Mouse (Mus musculus) layer of hippocampus, adult 2 months (tissue): ENCODE measurements around the gene Gucd1. TPM values are rescaled to one million over a fixed set of nuclear protein-coding genes. Genes with fewer than 3 reads are reported as not detected.

Source experiments
- DNase-seq, 2 experiments: peaks; one replicate each; pipeline ENCODE4 v3.0.0; 2022; ENCODE audit warnings: low spot score in 2 of 2
- H3K27ac ChIP-seq: fragments of 200-600 bp; 2 replicates; pipeline ENCODE4 v1.8.1; 2022
- H3K4me3 ChIP-seq: fragments of 200-600 bp; 2 replicates; pipeline ENCODE4 v1.8.1; 2022; ENCODE audit warnings: mild to moderate bottlenecking
- CTCF ChIP-seq: fragments of 200-600 bp; conservative IDR thresholded peaks from 2 replicates; pipeline ENCODE4 v1.8.1; 2022; ENCODE audit warnings: antibody characterized with exemption, mild to moderate bottlenecking, moderate library complexity
- total RNA-seq, 2 experiments: library from RNA; stranded (reverse); gene quantifications; 2 replicates each; pipeline ENCODE4 v1.2.3; 2021

Gene Gucd1
- total RNA-seq, 2 experiments from 2014 or later, result 14.5 to 16.0 TPM

DNA sequence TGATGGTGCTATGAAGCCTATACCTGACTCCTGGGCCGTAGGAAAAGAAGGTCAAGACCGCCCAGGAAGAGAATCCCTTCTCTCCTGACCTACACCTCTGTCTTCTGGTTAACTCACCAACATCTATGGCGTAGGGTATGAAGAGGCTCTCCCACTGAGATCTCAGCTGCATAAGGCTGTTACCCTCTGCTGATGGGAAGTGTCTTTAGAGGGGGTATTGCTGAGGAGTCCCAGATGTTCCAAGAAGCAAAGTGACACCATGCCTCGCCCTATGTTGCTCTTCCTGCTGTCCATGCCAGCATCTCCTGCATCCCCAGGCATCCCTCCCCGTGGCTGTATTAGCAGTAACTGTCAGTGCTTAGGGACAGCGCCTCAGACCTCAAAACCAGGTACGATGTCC is 178.4 kb downstream of the Gucd1 start:
- H3K27ac ChIP-seq, result no peak overlapping the region
- no peak for DNase-seq
- no peak overlapping the region for H3K4me3 ChIP-seq
- no peak for TF ChIP-seq CTCF

DNA sequence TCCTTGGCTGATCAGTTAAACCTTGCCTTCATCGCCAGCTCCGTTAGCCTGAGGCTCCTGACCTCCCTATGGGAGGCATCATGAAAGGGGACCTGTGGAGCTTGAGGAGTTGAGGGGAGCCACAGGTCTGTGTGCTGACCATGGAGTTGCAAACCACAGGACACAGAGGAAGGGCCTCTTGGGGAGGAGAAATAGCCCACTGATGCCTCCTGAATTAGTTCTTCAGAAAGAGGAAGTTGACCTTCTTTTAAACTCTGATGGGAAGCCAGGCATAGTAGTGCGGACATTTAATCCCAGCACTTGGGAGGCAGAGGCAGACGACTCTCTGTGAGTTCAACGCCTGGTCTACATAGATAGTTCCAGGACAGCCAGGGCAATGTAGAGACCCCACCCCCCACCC is 178.9 kb downstream of the Gucd1 start:
- H3K4me3 ChIP-seq, result no peak overlapping the region
- no peak overlapping the region for H3K27ac ChIP-seq
- no peak for DNase-seq
- no peak for TF ChIP-seq CTCF

DNA sequence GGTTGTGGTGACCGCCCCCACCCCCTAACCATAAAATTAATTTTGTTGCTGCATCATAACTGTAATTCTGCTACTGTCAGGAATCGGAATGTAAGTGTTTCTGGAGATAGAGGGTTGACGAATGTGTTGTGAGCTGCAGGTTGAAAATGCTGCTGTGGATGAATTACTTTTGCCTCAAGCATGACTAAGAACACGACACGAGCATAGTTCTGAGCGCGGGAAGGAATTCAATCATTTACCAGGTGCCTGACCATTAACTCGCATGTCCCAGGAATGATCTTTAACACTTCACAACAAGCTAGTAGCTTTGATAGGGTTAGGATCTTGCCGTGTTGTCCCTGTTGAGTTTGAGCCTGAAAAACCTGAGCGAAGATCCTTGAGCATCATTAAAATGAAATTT is 180.5 kb downstream of the Gucd1 start:
- H3K27ac ChIP-seq, result no peak overlapping the region
- TF ChIP-seq CTCF, result no peak
- H3K4me3 ChIP-seq, result no peak overlapping the region
- no peak for DNase-seq

DNA sequence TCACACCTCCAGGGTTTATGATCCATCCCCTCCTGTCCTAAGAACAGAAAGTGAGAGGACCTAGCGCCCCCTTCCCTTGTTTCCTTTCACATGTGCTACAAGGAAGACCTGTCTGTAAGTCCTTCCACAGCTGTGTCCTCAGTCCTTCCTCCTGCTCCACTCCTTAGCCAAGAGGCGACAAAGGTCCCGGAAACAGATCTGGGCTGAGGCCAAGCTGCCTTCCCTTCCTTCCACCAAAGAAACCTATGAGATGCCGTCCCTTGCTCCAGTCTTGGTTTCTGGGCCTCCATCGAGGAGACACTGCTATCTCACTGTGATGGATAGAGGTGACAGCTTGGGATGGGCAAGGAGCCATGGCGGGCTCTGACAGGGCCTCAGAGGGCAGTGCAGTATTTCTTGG is 182.7 kb downstream of the Gucd1 start:
- H3K27ac ChIP-seq, result no peak overlapping the region
- DNase-seq, result no peak
- H3K4me3 ChIP-seq, result no peak overlapping the region
- no peak for TF ChIP-seq CTCF

DNA sequence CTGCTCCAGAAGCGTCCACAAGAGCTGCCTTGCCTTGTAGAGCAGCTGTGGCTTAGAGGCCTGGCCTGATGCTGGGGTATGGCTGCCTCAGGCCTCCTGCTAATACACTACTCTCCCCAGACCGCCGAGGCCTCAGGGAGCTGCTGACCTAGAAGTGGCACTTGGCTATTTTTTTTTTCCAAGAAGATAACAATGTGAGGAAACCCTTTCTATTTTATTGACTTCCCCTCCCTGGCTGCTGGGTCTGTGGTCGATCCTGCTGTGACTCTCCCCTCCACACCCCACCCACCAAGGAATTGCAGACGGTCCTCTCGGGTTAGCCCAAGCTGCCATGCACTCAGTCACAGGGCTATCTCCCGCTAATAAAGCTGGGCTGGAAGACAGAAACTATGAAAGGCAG is 183.6 kb downstream of the Gucd1 start:
- no peak for TF ChIP-seq CTCF
- no peak overlapping the region for H3K4me3 ChIP-seq
- H3K27ac ChIP-seq, result no peak overlapping the region
- no peak for DNase-seq

DNA sequence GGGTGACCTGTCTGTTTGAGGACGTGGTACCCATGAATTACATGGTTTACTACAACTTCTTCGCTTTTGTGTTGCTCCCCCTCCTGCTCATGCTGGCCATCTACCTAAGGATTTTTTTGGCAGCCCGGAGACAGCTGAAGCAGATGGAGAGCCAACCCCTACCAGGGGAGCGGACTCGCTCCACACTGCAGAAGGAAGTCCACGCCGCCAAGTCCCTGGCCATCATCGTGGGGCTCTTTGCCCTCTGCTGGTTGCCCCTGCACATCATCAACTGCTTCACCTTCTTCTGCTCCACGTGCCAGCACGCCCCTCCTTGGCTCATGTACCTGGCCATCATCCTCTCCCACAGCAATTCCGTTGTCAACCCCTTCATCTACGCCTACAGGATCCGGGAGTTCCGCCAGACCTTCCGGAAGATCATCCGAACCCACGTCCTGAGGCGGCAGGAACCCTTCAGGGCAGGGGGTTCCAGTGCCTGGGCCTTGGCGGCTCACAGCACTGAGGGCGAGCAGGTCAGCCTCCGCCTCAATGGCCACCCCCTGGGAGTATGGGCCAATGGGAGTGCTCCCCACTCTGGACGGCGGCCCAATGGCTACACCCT is 184.5 kb downstream of the Gucd1 start:
- no peak overlapping the region for H3K4me3 ChIP-seq
- H3K27ac ChIP-seq, result no peak overlapping the region
- TF ChIP-seq CTCF, result no peak
- DNase-seq, result no peak

DNA sequence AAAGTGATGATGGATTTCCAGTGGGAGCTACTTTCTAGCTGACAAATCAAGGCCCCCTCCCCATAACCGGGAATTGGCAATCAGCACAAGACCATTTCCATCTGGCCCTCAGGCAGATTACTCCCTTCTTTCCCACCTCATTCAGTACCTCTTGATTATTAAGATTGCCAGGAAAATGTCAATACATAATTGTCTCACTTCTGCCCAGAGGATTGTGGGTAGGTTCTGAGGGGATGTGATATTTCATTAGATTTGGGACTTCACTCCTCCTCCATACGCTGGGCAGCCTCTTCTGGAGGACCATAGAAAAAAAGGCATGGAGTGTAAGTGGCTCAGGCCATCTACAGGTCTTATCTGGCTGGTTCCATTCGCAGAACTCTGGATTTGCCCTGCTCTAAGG is 185.5 kb downstream of the Gucd1 start:
- Histone ChIP-seq H3K4me3 (no peak overlapping the region), H3K27ac (no peak overlapping the region)
- DNase-seq, result no peak
- TF ChIP-seq CTCF, result no peak

DNA sequence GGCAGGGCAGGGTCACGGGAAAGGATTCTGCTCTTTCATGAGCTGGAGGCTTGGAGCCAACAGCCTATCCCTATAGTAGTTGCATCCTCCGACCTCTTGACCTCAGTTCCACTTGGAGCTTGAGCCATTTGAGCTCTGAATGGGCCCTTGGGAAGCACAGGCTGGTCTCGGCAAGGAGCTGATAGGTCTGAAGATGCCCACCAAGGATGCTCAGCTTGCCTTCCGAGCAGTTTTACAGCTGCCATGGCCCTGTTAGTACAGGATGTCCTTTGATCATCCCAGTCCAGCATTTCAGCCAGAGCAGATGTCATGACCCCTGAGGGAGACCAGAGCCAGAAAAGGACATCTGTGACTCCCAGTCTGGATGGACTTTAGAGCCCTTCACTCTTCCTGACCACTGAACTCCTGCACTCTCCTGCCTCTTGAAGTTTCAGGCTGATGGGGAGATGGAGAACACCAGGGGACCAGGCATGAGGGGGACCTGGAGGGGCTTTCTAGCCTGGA is 189.5 kb downstream of the Gucd1 start:
- H3K4me3 ChIP-seq, result no peak overlapping the region
- no peak overlapping the region for H3K27ac ChIP-seq
- TF ChIP-seq CTCF, result no peak
- no peak for DNase-seq

DNA sequence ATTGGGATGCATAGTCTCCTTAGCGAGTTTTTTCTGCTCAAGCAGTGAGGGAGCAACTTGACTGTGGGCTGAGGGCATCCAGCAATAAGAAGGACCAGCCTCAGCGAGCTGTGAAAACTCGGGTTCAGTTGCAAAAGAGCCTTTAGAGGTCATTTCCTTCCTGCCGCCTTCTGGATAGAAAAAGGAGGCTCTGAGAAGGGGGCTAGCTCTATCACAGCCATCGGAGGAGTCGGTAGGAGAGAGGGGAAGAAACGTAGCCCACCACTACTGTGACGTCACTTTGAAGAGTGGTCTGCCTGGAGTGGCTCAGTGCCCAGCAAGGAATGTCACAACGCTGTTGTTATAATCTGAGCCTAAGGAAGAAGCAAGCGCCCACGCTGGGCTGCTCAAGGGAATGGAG is 190.7 kb downstream of the Gucd1 start:
- TF ChIP-seq CTCF, result no peak
- Histone ChIP-seq H3K27ac (no peak overlapping the region), H3K4me3 (no peak overlapping the region)
- DNase-seq, result no peak

DNA sequence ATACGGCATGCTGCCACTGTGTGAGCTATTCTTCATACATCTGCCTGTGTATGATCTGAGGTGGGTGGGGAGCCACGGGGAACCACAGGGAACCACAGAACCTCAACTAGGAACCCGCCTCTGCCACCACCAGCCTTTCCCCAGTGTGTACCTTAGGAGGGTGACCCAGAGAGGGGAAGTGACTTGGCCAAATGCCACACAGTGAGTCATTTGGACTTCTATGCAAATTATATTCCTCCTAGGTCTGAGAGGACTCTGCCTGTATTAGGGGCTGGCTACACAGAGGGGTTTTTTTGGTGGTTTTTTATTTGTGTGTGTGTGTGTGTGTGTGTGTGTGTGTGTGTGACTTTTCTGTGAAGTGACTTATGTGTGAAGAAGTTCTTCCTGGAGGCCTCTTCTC is 191.2 kb downstream of the Gucd1 start:
- Histone ChIP-seq H3K4me3 (no peak overlapping the region), H3K27ac (no peak overlapping the region)
- TF ChIP-seq CTCF, result no peak
- DNase-seq, result no peak

DNA sequence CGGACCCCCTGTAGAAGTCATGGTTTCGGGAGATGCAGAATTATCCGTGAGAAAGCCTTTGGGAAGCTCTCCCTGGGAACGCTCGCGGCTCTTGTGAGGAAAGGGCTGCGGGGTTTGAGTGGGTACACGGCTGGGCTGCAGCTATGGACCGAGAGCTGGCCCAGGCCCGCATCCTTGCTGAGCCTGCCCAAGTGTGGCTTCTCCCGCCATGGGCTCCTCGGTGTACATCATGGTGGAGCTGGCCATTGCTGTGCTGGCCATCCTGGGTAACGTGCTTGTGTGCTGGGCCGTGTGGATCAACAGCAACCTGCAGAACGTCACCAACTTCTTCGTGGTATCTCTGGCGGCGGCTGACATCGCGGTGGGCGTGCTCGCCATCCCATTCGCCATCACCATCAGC is 192.0 kb downstream of the Gucd1 start:
- no peak overlapping the region for H3K27ac ChIP-seq
- no peak overlapping the region for H3K4me3 ChIP-seq
- no peak for DNase-seq
- no peak for TF ChIP-seq CTCF

DNA sequence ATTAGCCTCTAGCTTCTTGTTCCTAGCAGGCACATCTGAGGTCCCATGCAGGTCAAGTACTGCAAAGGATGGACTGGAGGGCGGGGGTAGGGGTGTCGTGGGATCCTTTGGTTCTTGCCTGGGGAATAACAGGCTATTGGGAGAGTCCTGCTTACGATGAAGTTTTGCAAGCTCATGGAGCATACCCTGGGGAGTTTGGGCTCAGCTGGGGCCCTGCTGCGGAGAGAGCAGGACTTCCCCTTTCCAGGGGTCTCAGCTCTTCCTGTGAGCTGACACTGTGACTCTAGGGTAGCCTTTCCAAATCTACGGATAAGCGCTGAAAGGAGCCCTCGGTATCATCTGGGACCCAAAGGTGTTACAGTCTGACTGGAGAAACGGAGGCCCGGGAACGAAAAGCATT is 193.4 kb downstream of the Gucd1 start:
- no peak for TF ChIP-seq CTCF
- no peak overlapping the region for H3K27ac ChIP-seq
- no peak overlapping the region for H3K4me3 ChIP-seq
- DNase-seq, result no peak

DNA sequence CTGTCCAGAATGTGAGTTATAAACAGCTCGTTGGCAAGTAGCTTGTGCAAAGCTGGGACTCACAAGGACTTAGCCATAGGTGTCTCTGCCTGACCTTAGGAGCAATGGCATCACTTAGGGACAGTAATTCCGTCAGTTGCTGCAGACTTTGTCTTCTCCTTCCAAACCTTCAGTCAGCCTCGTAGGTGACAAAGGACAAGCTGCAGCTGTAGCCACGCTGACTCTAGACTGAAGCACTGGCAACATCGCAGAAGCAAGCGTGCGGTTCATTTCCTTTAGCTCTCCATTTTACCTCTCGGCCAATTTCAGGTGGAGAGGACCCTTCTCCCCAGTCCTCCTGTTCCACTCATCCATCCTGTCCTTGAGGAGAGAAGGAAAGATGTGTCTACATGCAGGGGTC is 193.8 kb downstream of the Gucd1 start:
- no peak for DNase-seq
- Histone ChIP-seq H3K27ac (no peak overlapping the region), H3K4me3 (no peak overlapping the region)
- TF ChIP-seq CTCF, result no peak

DNA sequence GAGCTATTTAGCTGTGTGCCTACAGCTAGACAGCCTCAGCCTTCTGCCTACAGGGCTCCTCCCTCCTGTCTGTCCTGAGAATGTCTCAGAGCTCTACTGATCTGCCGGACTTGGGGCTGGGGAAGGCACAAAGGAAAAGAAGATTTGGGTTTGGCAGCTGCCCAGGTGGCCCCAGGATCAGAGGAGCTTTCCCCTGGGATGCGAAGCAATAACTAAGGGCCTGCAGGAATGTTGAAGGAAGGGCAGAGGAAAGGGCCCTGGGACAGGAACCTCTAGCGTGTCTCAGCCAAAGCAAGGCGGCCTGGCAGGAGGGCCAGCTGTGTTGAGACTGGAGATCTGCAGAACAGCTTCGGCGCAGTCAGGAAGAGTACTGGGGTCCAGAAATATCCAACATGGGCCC is 194.8 kb downstream of the Gucd1 start:
- DNase-seq, result no peak
- Histone ChIP-seq H3K4me3 (no peak overlapping the region), H3K27ac (no peak overlapping the region)
- TF ChIP-seq CTCF, result no peak

DNA sequence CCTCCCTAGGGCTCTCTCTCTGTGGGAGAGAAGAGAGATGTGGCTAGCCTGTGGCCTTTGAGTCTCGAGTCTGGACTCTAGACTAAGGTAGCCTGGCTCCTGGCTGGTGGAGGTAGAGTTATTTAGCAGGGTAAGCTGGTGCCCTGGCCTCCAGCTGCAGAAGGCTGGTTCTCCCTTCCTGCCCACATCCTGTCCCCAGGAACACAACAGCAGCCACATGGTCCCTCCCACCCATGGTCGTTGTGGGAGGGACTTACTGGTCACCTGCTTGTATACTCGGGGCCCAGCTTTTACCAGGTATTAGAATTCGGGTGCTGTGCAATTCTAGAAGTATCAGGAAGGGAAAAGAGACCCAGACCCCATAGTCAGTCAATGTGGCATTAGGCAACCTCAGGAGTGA is 197.5 kb downstream of the Gucd1 start:
- DNase-seq, result no peak
- TF ChIP-seq CTCF, result no peak
- Histone ChIP-seq H3K4me3 (no peak overlapping the region), H3K27ac (no peak overlapping the region)
